Mouse (Mus musculus) lung, adult 2 months (tissue): ENCODE results near the gene Nsd2.

Experiments used
- CTCF ChIP-seq: fragments of 200-500 bp; IDR thresholded peaks from 2 replicates; pipeline ENCODE4 v1.5.1; 2011; ENCODE audit warnings: mild to moderate bottlenecking, low read length, control low read depth; ENCODE audit not compliant: insufficient read depth
- POLR2A ChIP-seq: fragments of 200-500 bp; IDR thresholded peaks from 2 replicates; pipeline ENCODE4 v1.6.1; 2011; ENCODE audit warnings: low read depth, mild to moderate bottlenecking, control low read depth, low read length, borderline replicate concordance; ENCODE audit errors: extremely low read depth

- TF ChIP-seq POLR2A, result no peak
- TF ChIP-seq CTCF, result no peak
Measured at GRCm38 (mm10) chr5:33938448-33938847, 117.9 kb downstream of the Nsd2 start.
